Mouse (Mus musculus): Measurements from ENCODE around the gene Siva1.

GRCm38 (mm10) chr12:112660576-112661326 is 16.3 kb downstream of the Siva1 start:
- TF ChIP-seq CTCF (IDR thresholded peaks at IDR 0.05; ENCODE audit: control insufficient read depth, insufficient read depth, insufficient read length) (no peak), MYOD1 (IDR thresholded peaks at IDR 0.05; ENCODE audit: control insufficient read depth, insufficient read length, low read depth) (no peak), USF1 (IDR thresholded peaks at IDR 0.05; ENCODE audit: low read depth) (no peak), MYOG (IDR thresholded peaks at IDR 0.05; ENCODE audit: control insufficient read depth, extremely low read depth, insufficient read length) (no peak), MAX (IDR thresholded peaks at IDR 0.05) (no peak)
